Mouse (Mus musculus) CD4-positive, CD25-positive, alpha-beta regulatory T cell, adult 4 months (primary cell): ENCODE results near the gene Vcl. TPM values are rescaled to one million over a fixed set of nuclear protein-coding genes. Genes with fewer than 3 reads are reported as not detected.

Source experiments
- ATAC-seq: one replicate; pipeline ENCODE4 v1.8.0; 2017
- polyA plus RNA-seq, 2 experiments: library from polyadenylated mRNA; unstranded; fragments of 100-300 nt; shearing (Covaris generic); gene quantifications; one replicate each; pipeline ENCODE4 v1.2.1; 2017

The Vcl gene
- 1 to 10 TPM; 1.4 to 2.6 TPM for polyA plus RNA-seq

DNA sequence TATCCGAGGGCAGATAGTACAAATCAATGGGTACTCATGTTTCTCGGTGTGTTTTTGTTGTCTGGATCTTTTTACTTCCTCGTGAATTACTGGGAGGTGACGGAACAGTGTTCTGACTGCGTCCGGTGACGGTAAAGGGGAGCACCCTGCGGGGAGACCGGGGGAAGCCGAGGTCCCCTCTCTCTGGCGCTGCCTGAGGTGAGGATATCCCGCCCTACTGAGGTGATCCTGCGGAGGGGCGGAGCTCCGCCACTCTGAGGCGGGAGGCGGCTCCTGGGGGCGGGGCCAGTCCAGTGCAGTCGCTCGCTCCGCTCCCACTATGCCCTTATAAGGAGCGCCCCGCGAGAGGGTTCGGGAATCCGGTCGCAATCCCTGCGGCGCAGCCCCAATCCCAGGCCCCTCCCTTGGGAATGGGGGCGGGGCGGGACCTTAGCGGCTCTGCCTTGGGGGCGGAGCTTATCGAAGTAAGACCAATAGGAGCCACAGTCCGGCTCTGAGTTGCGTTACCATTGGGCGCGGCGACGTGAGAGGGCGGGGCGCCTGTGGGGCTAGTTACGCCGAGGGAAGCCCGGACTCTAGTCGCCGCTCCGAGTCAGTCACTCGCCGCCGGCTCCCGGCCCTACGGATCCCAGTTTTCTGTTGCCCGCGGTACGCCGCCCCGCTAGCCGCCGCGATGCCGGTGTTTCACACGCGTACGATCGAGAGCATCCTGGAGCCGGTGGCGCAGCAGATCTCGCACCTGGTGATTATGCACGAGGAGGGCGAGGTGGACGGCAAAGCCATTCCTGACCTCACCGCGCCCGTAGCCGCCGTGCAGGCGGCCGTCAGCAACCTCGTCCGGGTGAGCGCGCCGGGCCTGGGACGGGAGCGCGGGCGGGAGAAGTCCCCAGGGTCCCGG lies at the start of gene Vcl:
TSS of gene Vcl (plus strand) at position 551 of the 898 bp plus-strand sequence.
- ATAC-seq: peak; percentile 84

DNA sequence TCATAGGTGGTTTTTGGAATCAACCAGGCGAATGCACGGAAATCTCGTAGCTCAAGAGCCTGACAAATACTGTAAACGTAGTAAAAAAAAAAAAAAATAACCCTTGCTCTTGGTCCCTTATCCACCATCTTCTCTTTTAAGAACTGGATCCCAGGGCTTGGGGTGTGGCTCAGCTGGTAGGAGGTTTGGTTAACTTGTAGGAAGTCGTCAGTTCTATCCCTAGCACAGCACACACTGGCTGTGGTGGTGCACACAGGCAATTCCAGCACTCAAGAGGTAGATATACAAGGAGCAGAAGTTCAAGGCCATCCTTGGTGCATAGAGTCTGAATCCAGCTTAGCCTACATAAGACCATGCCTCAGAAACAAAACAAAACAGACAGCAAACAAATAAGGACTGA lies 44.5 kb upstream of the Vcl start:
- peak; percentile 1 for ATAC-seq

DNA sequence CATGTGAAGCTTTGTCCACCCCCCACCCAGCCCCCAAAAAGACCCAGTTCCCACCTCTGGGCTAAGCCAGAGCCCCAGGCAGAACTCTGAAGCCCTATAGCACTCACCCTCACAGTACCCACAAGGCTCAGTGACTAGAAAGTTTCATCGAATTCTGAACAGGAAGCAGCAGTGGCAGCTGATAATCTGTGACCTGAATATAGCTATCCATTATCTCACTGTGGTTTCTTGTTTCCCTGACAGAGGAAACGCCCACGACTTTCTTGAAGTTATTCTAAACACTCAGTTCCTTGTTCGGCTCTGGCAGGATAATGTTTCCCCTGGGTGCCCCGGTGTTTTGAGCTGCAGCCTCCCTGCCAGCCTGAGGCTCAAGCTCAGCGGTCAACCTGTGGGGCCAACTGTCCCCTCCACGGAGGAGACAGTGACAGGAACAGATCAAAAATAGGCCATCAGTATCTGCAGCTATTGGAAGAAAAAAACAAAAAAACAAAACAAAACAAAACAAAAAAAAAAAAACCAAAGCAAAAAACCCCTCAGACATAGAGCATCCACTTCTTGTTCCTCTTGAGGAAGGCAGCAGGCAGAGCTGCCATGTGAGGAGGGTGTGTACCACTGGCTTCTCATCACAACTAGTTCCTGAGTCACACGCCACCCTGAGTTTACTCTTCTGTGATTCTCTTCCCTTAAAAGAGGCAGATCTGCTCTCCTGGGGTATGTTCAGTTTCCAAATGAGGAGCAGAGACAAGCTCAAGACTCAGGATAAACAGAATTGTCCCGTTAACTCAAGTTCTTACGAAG lies 43.9 kb upstream of the Vcl start:
- peak; percentile 94 for ATAC-seq

DNA sequence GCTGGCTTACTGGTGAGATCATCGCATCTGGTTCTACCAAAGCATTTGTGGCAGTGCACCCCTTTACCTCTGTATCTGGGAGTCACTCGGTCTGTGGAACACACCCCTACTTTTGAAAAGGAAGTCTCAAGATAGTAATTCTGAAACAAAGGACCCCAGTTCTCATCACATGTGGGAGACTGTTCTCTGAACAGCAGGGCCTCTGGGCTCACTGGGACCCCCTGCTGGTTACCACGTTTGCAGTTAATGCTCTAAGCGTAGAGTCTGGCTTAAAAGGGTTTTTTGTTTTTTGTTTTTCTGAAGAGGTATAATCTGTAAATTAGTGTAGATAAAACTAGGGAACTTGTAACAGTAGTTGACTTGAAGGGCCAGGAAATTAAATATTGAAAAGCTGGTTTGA lies 42.9 kb upstream of the Vcl start:
- peak; percentile 40 for ATAC-seq

DNA sequence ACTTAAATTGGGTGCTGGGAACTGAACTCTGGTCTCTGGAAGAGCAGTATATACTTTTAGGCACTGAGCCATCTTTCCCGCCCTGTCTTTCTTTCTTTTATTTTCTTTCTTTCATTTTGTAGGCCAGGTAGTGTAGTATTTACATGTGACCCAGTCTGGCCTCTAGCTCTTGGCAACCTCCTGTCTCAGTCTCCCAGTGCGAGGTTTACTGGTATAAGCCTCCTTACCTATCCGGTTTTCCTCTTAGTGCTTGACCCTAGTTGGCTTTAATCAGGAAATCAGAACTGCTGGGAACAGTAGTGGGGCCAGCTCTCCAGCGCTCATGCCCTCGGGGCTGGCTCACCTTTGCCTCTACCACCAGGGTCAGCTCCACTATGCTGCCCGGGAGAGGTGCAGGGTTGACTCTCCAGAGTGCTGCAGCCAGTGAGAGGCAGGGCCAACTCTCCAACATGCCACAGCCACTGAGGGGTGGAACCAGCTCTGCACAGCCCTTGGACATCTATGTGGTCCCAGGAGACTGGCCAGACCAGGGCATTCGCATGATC lies 41.6 kb upstream of the Vcl start:
- ATAC-seq: no peak

DNA sequence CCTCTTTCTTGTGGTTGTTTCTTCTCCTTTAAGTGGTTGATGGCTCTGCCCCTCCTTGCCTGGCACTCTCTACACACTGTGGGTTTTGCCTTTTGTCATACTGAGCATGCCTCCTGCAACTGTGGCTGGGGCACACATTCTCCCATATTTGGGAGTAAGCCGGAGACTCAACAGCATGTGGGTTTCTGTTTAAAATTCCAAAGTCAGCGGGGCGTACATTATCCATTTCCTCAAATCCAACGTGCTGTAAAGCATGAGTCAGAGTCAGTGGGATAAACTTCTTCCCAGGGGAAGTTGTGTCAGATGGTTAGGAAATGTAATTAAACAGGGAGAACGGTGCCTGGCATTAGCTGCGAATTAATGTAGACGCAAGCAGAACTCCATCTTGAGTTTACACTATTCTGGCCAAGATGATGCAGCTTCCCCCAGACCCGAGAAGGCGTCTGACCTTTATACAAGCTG lies 37.2 kb upstream of the Vcl start:
- ATAC-seq: no peak

DNA sequence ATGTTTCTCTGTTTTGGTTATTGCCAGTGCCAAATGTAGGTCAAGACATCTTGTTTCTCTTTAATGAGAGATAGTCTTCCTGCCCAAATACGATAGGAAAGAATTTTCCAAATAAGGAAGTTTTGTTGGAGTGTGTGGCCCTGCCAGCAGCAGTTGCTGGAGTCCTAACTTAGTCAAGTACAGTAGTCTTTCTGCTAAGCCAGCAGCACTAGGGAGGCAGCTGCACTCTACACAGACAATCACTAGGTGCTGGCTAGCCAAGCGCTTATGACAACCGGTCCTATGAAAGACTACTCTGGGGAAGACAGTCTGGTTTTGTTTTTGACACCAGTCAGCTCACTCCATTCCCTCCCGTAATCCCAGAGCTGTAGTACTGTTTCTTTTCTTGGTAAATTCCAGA lies 35.4 kb upstream of the Vcl start:
- ATAC-seq: no peak

DNA sequence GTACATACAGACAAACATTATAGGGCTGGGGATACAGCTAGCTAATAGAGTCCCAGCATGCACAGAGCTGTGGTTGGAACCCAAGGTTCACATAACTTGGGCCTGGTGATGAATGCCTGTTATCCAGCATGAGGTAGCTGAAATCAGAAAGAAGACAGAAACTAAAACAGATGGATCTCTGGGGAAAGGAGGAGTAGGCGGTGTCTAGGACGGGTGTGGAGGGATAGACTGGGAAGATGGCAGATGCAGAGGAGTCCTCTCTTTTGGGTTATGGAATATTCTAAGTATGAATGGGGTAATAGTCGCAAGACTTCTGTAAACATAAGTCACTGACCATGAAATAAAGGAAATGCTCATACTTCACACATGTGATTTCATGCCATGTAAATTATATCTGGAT lies 27.9 kb upstream of the Vcl start:
- ATAC-seq: no peak

DNA sequence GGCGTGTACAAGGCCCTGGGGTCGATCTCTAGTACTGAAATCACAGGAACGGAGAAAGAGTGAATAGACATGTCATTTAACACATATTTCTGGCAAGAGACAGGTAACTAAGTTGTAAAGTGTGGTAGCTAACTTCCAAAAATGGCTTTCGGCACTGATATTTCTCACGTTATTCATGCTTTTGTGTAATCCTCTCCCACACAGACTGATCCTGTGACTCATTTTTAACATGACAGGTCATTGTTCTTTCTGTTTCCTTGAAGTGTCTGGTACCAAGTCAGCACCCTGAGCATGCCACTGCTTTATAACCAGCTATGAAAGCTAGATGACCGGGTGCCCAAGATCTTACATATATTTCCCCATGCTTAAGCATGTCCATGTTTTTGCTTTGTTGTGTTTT lies 26.1 kb upstream of the Vcl start:
- ATAC-seq: no peak

DNA sequence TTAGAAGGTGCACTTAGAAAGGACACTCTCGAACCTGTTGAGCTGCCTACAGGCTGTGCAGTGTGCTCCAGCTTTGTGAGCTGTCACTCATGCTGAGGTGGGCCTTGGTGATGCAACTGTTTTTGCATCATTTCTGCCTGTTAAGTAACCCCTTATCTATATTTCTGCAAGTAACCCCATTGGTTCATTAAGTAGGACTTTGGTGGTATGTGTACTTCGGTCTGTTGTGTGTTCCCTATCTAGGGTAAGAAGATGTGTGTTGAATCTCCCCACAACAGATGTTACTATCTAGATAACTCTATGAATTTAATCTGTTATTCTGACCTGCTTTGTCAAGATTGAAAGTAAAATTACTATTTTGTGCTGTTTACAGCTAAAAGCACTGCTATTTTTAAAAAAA lies 17.4 kb upstream of the Vcl start:
- ATAC-seq: no peak

DNA sequence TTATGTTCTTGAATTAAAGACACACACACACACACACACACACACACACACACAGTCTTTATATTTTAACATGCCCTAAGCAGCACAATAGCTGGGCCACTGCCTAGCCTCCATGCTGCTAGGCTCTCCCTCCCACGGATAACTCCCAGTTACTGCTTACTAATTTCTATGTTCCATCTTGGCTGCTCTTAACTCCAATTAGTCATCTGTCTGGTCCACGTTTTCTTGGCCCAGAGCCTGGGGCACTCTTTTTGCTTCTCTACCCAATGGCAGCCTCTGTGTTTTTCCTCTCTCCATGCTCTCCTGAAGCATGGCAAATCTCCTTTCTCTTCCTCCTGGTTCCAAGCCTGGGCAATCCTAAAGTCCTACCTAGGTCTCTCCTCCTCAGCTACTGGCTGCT lies 14.8 kb upstream of the Vcl start:
- no peak for ATAC-seq

DNA sequence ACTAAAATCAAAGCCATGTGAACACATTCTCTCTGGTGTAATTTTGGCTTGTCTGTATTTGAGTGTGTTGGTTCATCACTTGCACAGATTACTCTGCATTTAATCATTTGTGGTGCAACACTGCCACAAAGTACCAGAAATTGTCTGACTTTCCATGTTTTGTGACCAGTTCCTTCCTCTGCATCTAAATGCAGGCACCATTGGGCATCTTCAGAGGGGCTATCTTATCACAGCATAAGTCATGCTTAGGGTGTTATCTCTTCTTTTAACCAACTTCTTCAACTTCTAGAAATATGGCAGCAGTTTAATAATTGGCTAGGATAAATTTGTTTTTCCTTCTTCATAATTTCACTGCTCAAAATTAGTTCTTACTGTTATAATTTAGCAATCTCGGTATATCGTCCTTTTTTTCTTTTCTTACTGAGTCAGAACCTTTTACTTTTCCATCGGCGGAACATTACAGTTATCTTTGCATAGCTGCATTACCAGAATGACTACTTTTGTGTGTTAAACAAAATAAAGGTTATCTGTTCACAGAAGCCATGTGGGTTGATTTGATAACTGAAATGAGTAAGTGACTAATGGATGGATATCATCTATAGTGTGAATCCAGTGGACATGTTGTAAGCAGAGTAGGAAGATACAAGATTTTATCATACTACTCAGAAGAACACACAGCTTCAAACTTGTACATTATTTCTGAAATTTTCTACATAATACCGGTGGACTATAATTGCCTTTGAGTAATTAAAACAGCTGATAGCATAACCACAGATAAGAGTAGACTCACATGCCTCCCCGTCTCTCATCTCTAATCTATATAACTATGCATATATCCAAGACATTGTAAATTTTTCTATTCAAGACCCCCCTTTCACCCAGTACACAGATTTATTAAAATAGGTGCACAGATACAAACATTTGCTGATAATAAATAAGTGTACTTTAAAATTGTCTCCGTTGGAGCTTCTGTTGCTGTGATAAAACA lies 12.3 kb upstream of the Vcl start:
- no peak for ATAC-seq

DNA sequence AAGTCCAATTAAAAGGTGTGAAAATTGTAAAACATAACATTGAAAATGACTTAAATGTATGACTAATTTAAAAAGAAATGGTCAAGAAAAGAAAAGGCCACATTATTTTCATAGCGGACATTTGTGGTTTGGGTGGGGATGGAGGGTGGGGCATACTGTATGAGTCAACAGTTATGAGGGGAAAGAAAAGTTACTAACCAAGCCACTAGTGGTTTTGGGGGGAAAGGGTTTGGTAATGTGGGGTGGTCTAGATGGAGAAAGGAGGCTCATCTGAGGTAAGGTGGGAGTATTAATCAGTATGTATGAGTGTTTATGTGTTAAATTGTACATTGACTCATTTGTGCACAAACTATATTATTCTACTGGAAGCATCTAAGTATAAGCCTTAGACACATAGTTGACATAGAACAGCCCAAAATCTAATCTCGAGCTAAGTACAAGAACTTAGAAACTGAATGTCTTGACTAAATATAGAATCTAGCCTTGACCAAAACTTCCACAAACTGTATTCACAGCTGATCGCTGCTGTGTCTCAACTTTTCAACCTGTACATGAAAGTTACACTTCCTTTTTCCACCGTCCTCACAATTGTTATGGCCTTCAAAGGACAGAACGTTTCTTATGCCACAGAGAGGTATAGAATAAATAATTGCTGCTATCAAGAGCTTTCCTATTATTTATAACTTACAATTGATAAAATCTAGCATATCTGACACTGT lies 5.0 kb upstream of the Vcl start:
- no peak for ATAC-seq

DNA sequence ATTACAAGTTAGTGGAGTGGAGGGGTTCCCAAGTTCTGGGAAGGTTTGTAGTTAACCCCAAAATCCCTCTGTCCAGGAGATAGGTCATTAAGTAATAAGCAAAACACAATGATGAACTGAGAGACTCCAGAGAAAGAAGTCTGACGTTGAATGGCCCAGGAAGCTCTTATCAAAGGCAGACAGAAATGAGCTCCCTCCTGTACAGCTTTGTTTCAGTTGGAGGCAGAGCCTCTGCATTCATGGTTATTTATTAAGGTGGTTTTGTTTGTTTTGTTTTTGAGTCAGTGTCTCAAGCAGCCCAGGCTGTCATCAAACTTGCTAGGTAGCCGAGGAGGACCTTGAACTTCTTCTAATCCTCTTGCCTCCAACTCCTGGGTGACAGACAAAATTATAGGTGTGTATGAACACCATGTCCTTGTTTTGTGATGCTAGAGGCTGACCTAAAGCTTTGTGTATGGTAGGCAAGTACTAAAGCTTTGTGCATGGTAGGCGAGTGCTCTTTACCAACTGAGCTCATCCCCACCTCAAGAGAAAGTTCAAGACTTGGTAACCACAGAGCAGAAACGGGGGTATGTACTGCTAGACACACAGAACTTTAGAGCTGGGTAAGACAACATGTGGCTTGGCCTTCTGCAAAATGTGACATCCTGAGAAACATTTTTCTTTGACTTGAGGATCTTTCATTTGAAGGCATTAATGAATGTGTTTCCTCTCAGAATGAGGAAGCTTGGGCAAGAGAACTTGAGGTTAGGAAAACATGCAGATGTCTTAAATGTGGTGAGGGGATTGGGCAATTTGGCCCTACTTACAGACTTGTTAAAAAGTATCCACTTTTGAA lies 1.5 kb upstream of the Vcl start:
- no peak for ATAC-seq

DNA sequence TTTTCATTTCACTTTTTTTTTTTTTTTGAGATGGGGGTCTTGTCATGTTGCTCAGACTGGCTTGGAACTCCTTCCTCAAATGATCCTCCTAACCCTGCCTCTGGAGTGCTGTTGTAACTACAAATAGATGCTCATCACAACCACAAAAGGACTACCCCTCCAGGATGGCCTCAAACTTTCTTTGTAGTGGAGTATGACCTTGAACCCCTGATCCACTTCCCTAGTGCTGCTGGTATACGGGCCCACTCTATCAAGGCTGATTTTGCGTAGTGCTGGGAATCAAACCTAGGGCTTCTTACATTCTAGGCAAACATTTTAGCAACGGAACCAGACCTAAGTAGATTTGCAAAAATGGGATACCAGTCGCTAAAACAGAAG lies 901 bp upstream of the Vcl start:
- ATAC-seq: no peak

DNA sequence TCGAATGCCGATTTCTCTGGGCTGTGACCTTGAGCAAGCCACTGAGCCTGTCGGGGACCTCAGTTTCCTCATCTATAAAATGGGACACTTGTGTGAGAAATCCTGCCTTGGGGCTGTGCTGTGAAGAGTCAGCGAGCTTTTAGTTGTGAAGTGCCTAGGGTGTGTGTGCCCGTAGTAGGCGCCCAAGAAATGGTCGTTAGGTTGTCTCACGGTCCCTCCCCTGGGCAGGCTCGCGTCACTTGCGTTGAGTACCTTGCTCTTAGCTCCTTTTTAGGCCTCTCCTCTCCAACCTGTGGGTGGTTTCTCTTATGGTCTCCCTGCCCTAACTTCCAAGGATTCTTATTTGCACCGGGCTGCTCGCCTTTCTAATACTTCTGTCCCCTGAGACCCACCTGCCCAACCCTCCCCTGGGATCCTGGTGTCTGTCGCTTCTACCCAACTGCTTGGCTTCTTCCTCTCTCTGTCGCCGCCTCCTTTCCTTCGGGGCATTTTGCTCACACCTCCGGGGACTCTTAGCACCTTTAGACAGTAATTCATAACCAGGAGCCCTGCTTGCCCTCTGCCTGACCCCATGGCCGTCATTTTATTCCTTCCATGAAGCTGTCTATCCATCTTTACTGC lies 726 bp downstream of the Vcl start:
- peak; percentile 15 for ATAC-seq

DNA sequence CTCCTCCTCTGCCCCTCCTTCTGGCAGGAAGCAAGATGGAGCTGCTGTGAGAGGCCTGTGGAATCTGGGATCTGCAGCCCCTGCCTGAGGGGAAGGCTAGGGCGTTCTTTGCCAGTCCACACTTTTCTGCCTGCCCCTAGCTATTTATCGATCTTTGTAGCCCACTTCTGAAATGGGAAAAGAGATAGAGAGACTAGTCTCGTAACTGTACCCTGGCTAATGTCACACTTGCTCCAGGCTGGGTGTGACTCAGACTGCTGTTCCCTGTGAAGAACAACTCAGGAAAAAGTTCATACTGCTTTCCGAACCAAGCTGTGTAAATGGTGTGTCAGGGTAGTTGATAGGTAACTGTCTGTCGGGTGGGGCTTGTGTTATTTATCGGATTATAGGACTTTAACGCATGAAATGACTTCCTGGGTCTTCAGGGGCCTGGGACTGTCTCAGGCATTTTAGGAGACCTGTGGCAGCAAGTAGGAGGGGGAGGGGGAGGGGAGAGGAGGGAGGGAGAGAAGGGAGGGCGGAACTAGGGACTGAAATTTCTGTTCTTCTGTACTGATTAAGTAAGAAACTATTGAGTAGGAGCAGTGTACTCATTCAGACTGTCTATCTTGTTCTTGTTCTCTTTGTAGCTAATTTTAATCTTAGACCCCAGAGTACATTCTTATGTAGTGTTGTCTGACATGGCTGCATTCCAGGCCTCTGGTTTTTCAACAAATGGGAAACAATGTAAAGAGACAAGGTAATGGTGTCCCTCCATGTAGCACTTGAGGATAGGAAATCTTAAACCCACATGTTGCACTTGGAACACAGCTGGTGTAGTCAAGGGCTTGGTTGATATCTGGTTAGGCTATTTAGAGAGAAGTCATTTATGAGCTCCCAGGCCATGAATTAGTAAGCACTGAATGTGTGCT lies 1.5 kb downstream of the Vcl start:
- ATAC-seq: no peak

DNA sequence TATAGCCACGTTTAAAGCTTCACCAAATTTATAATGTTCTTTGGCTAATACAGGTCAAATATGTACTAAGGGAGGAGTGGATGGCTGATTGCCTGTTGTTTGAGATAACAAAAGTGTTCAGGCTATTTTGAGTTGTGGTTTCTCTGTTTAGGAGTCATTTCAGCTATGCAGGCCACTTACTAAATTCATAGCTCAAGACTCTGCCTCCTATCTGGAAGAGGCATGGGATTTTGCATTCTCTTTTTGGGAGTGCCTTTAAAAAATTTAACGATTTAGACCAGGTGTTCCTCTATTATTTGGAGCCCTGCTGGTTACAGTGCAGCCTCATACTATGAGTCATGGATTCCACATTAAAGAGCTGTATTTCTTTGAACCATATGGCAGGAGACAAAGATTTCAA lies 9.2 kb downstream of the Vcl start:
- peak; percentile 43 for ATAC-seq

DNA sequence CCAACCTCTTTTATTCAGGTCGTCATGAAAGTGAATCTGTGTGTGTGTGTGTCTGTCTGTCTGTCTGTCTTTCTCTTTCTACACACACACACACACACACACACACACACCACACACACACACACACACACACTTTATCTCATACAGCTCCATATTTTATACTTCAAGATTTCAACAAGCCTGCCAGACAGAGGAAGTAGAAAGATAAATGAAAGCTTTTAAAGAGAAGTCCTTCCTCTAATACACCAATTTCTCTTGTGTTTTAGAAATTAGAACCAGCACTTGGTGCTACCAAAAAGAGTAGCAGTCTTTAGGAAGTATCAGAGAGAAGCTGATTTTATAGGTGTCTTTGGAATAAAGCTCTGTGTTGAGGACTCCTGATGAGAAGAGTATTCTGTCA lies 9.7 kb downstream of the Vcl start:
- ATAC-seq: no peak
